Mouse (Mus musculus): ENCODE data around the gene Strip1.
A peak's percentile ranks its signal among the peaks of the same experiment; 100 is the strongest.

Gene Strip1

GRCm38 (mm10) chr3:107627641-107628040 lies 3.9 kb downstream of the Strip1 start:
- peak in 1 of 2 experiments; percentile 2 for DNase-seq

GRCm38 (mm10) chr3:107626751-107627150 lies 4.7 kb downstream of the Strip1 start:
- peak in 1 of 2 experiments; percentile 4 for DNase-seq

- peak in 1 of 2 experiments; percentile 3 for DNase-seq
Observed at GRCm38 (mm10) chr3:107625536-107625935, 6.0 kb downstream of the Strip1 start.

GRCm38 (mm10) chr3:107624424-107624823 lies 7.1 kb downstream of the Strip1 start:
- DNase-seq = peak in 1 of 2 experiments; percentile 3

GRCm38 (mm10) chr3:107622537-107622936 lies 9.0 kb downstream of the Strip1 start:
- DNase-seq = peak in 1 of 2 experiments; percentile 1

- DNase-seq = peak in 1 of 2 experiments; percentile 2
Observed at GRCm38 (mm10) chr3:107621286-107622075, 10.0 kb downstream of the Strip1 start.

- peak; percentile 1 to 2 for DNase-seq
Observed at GRCm38 (mm10) chr3:107619911-107620310, 11.6 kb downstream of the Strip1 start.

GRCm38 (mm10) chr3:107617800-107618199 lies 13.7 kb downstream of the Strip1 start:
- peak in 1 of 2 experiments; percentile 0 for DNase-seq

GRCm38 (mm10) chr3:107612902-107613525 lies 18.5 kb downstream of the Strip1 start:
- DNase-seq = peak; percentile 81 to 88

- no peak for DNase-seq
Observed at GRCm38 (mm10) chr3:107611394-107611793, 20.1 kb downstream of the Strip1 start.

GRCm38 (mm10) chr3:107609376-107609775 lies 22.1 kb downstream of the Strip1 start:
- DNase-seq = no peak

- DNase-seq = no peak
Observed at GRCm38 (mm10) chr3:107608808-107609207, 22.7 kb downstream of the Strip1 start.

GRCm38 (mm10) chr3:107607221-107607620 lies 24.3 kb downstream of the Strip1 start:
- DNase-seq = no peak

- peak; percentile 60 to 75 for DNase-seq
Observed at GRCm38 (mm10) chr3:107605304-107605703, 26.2 kb downstream of the Strip1 start.

- DNase-seq = no peak
Observed at GRCm38 (mm10) chr3:107600127-107600526, 31.4 kb downstream of the Strip1 start.

GRCm38 (mm10) chr3:107597586-107598389 lies 33.7 kb downstream of the Strip1 start:
- DNase-seq = peak in 1 of 2 experiments; percentile 19

- no peak for DNase-seq
Observed at GRCm38 (mm10) chr3:107597134-107597533, 34.4 kb downstream of the Strip1 start.

GRCm38 (mm10) chr3:107596559-107596958 lies 34.9 kb downstream of the Strip1 start:
- DNase-seq = peak; percentile 39 to 57

- DNase-seq = no peak
Observed at GRCm38 (mm10) chr3:107595938-107596461, 35.5 kb downstream of the Strip1 start.

- DNase-seq = peak; percentile 32 to 40
Observed at GRCm38 (mm10) chr3:107595264-107595937, 36.1 kb downstream of the Strip1 start.

GRCm38 (mm10) chr3:107594662-107595263 lies 36.7 kb downstream of the Strip1 start, which contains the start of gene Alx3:
TSS of gene Alx3 (plus strand) at chr3:107595031.
- DNase-seq = no peak

- DNase-seq = no peak
Observed at GRCm38 (mm10) chr3:107593632-107594031, 37.9 kb downstream of the Strip1 start.
